In the genomic region with DNA sequence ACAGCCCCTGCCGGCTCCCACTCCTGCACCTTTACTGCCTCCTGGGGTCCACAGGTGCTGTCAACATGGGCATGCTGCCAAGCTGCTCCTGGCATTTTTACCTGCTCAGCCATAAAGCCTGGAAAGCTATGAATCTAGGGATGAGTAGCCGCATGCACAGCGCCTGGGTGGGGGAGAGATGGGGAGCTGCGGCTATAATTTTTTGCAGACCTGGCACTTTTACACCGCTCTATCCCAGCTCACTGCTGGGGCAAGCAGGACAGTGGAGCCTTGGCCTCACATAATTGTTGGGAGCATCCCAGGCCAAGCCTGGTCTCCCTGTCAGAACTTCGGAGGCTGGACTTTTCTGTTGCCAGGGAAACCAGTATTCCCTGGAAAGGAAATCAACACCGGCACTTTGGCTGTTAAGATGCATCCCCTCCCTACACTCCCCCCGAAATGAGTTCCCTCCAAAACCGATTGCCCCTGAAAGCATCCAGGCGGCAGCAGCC, we compare ENCODE assay signal across 9 mouse cellular contexts.
DNase-seq lines count a peak whose midpoint lies in the region; ATAC-seq and TF ChIP-seq lines count a peak whose summit lies in the region.
"Had no signal": no experiment of that assay in that cellular context is flagged by ENCODE, and none has a peak within 500 bp of the region (broad histone marks: within the 10 kb centered on the region; RNA-seq: fewer than 3 reads in every experiment).

No protein-coding gene starts in this region.

- no peaks in the 10 kb centered on the region for H3K9me3 ChIP-seq in hindbrain, embryonic 12.5 days (replicated peaks)
- no peaks in the 10 kb centered on the region for H3K9me3 ChIP-seq in midbrain, embryonic 16.5 days (replicated peaks; ENCODE audit: control insufficient read depth, low read length, poor library complexity, severe bottlenecking)

- WGBS in kidney, adult 2 months: 29% methylated on average over 10 of the region's 10 CpGs
- 18% methylated on average over 10 of the region's 10 CpGs for WGBS in hindbrain, embryonic 12.5 days
- WGBS in midbrain, embryonic 16.5 days: 13% methylated on average over 10 of the region's 10 CpGs

- ATAC-seq in hindbrain, embryonic 12.5 days (ENCODE audit: low FRiP score): 0 out of 2 replicates have a peak, but pooled peaks have one; percentile 19
- ATAC-seq in midbrain, embryonic 16.5 days: peak; percentile 34; the same call in 1 of the 2 replicates

- peaks cover 20% of the 10 kb centered on the region for H3K4me1 ChIP-seq in kidney, adult 2 months (ENCODE audit: control insufficient read depth, insufficient read depth, low read length)
- H3K4me1 ChIP-seq in hindbrain, embryonic 12.5 days: peaks cover 65% of the 10 kb centered on the region
- H3K4me1 ChIP-seq in midbrain, embryonic 16.5 days (ENCODE audit: control insufficient read depth, insufficient read depth, low read length): peaks cover 59% of the 10 kb centered on the region

- peak; percentile 52 for DNase-seq in kidney, adult 2 months
- no peak for DNase-seq in kidney, adult 9 months
- peak; percentile 80 to 85 for DNase-seq in cerebellum, postnatal 14 days
- DNase-seq in left cerebral cortex, adult 2 months (ENCODE audit: extremely low spot score in 1 of 2, low spot score in 2 of 2): no peak
- DNase-seq in thymus, adult 18-20 months: no peak
- DNase-seq in layer of hippocampus, postnatal 14 days (ENCODE audit: low spot score in 2 of 2): no peak

- H3K36me3 ChIP-seq in kidney, adult 2 months (ENCODE audit: control insufficient read depth, insufficient read depth, low read length): no peaks in the 10 kb centered on the region
- H3K36me3 ChIP-seq in hindbrain, embryonic 12.5 days: peaks cover 29% of the 10 kb centered on the region
- H3K36me3 ChIP-seq in midbrain, embryonic 16.5 days (ENCODE audit: control insufficient read depth, insufficient read depth, low read length): no peaks in the 10 kb centered on the region
- H3K36me3 ChIP-seq: G1E had no signal

- H3K4me2 ChIP-seq in hindbrain, embryonic 12.5 days (replicated peaks): peak overlapping the region; percentile 14; the same call in 1 of the 2 replicates
- H3K4me2 ChIP-seq in midbrain, embryonic 16.5 days (ENCODE audit: low read length): peak overlapping the region; percentile 5

- intact Hi-C loops in left cerebral cortex, adult 2 months (cut with DNase I): no loop called here

- H3K27ac ChIP-seq in kidney, adult 2 months (ENCODE audit: insufficient read depth, low read depth, low read length): no peak overlapping the region
- H3K27ac ChIP-seq in hindbrain, embryonic 12.5 days: peak overlapping the region; percentile 70
- H3K27ac ChIP-seq in midbrain, embryonic 16.5 days (ENCODE audit: low read length): peak overlapping the region; percentile 78
- no peak overlapping the region for H3K27ac ChIP-seq in left cerebral cortex, adult 2 months

- H3K27me3 ChIP-seq in kidney, adult 2 months (replicated peaks; ENCODE audit: control insufficient read depth, insufficient read depth, low read length): no peaks in the 10 kb centered on the region
- no peaks in the 10 kb centered on the region for H3K27me3 ChIP-seq in hindbrain, embryonic 12.5 days
- no peaks in the 10 kb centered on the region for H3K27me3 ChIP-seq in midbrain, embryonic 16.5 days (ENCODE audit: control insufficient read depth, insufficient read depth, low read depth, low read length)

- no peak overlapping the region for H3K4me3 ChIP-seq in kidney, adult 2 months (ENCODE audit: insufficient read depth, low read depth, low read length)
- H3K4me3 ChIP-seq in hindbrain, embryonic 12.5 days: no peak overlapping the region
- H3K4me3 ChIP-seq in midbrain, embryonic 16.5 days (ENCODE audit: low read depth, low read length): no peak overlapping the region
- H3K4me3 ChIP-seq in left cerebral cortex, adult 2 months: no peak overlapping the region

- TF ChIP-seq CTCF in kidney, adult 2 months (conservative IDR thresholded peaks at IDR 0.05; ENCODE audit: insufficient read depth, insufficient read length, low read depth, low read length): no peak
- TF ChIP-seq CTCF in left cerebral cortex, adult 2 months (IDR thresholded peaks at IDR 0.05): no peak

- no peak for TF ChIP-seq POLR2A in kidney, adult 2 months (IDR thresholded peaks at IDR 0.05; ENCODE audit: low read depth, low read length)

- H3K9ac ChIP-seq in hindbrain, embryonic 12.5 days: peak overlapping the region; percentile 41; the same call in 1 of the 2 replicates
- H3K9ac ChIP-seq in midbrain, embryonic 16.5 days (ENCODE audit: low read depth, low read length): peak overlapping the region; percentile 54

Comparison
In these comparisons a context has a peak if more than half of its experiments do, and no peak if none do; other contexts are left out.
1. DNase-seq: peak in kidney, adult 2 months (single experiment) and cerebellum, postnatal 14 days (2 of 2); none in kidney, adult 9 months (single experiment), left cerebral cortex, adult 2 months (0 of 2), thymus, adult 18-20 months (0 of 2) and layer of hippocampus, postnatal 14 days (0 of 2).
2. H3K27ac ChIP-seq: peak in hindbrain, embryonic 12.5 days (single experiment) and midbrain, embryonic 16.5 days (single experiment); none in kidney, adult 2 months (single experiment) and left cerebral cortex, adult 2 months (single experiment).